Mouse (Mus musculus) forebrain, embryonic 10.5 days (tissue): ENCODE results near the gene Mageb16. TPM values are rescaled to one million over a fixed set of nuclear protein-coding genes. Genes with fewer than 3 reads are reported as not detected.
A peak's percentile ranks its signal among the peaks of the same experiment; 100 is the strongest.

Source experiments
- DNase-seq: peaks from one replicate; pipeline ENCODE4 v3.0.0-alpha.2; 2017; ENCODE audit warnings: low spot score; ENCODE audit errors: extremely low spot score
- H3K27ac ChIP-seq: fragments of 300-500 bp; sonication (generic); 2 replicates; pipeline ENCODE4 v1.5.1; 2016; ENCODE audit warnings: mild to moderate bottlenecking
- H3K27me3 ChIP-seq: fragments of 300-500 bp; sonication (generic); 2 replicates; pipeline ENCODE4 v1.6.1; 2016; ENCODE audit warnings: mild to moderate bottlenecking; ENCODE audit not compliant: poor library complexity, severe bottlenecking
- H3K36me3 ChIP-seq: fragments of 300-500 bp; sonication (generic); replicated peaks from 2 replicates; pipeline ENCODE4 v1.6.1; 2016; ENCODE audit warnings: mild to moderate bottlenecking, moderate library complexity
- H3K4me1 ChIP-seq: fragments of 300-500 bp; sonication (generic); 2 replicates; pipeline ENCODE4 v1.6.1; 2016
- H3K4me3 ChIP-seq: fragments of 300-500 bp; sonication (generic); 2 replicates; pipeline ENCODE4 v1.5.1; 2016; ENCODE audit warnings: mild to moderate bottlenecking, moderate library complexity
- H3K9me3 ChIP-seq: fragments of 300-500 bp; sonication (generic); 2 replicates; pipeline ENCODE4 v1.6.1; 2016; ENCODE audit warnings: mild to moderate bottlenecking, moderate library complexity
- WGBS: fragments of 180-500 bp; shearing (Covaris S2); methylation state at CpG from one replicate; pipeline ENCODE4 v1.1.7; 2016; 5-methylcytosine and 5-hydroxymethylcytosine counted together
- polyA plus RNA-seq: library from polyadenylated mRNA; unstranded; fragments of >200 nt; fragmentation: Nextera tagmentation; extraction: Ambion mirVana; gene quantifications from 2 replicates; pipeline ENCODE4 v1.2.1, GENCODE M21; 2016

The Mageb16 gene
- polyA plus RNA-seq, result 0.14 TPM in 1 of 2 replicates, not detected in the other

DNA sequence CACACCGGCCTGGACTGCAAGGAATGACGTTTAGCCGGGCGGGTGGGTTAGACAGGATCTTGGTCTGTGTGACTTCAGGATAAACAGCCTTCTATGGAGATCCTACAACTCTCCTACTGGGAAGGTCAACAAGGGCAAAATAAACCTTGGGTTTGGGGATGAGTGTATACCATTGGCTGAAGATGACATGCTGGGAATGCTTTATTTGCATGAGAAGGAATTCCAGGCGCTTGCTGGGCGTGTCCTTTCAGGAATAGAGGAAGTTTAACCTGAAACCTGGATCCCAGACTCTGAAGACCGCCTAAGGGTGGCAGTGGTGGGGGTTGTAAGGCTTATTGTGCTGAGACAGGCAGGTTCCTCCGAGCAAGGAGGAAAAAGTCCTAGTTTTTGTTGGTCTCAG, at the start of gene Mageb16:
Gene Mageb16 (minus strand): TSS at position 25 of the 400 bp plus-strand sequence.
- WGBS, result 69% methylated on average over 8 of the region's 8 CpGs
- Histone ChIP-seq H3K4me1 (no peaks in the 10 kb centered on the region), H3K4me3 (no peak within 1 kb of the TSS), H3K9me3 (no peaks in the 10 kb centered on the region), H3K27me3 (no peaks in the 10 kb centered on the region), H3K27ac (no peak within 1 kb of the TSS), H3K36me3 (no peaks in the 10 kb centered on the region)
- no peak for DNase-seq

DNA sequence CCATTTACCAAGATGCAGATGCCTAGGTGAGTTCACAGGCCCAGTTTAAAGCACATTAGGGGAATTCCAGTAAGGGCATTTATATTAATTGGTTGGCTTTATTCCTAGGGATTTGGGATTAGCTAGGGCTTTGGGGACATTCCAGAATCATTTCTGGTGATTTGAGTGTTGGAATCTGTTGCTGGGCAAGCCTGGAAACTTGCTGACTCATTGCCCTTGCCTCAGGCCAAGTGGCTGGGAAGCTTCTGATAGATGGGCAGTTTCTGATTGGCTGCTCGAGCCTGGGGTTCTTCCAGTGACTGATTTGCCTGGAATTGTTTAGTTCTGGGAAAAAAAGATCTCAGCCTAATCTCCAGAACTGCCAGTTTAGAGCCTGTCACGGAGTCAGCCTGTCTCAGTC, 20.1 kb downstream of the Mageb16 start:
- WGBS, result 43% methylated on average over 2 of the region's 2 CpGs
- H3K4me3 ChIP-seq, result no peak overlapping the region
- no peaks in the 10 kb centered on the region for H3K27me3 ChIP-seq
- DNase-seq, result peak; percentile 14
- no peaks in the 10 kb centered on the region for H3K9me3 ChIP-seq
- H3K36me3 ChIP-seq, result no peaks in the 10 kb centered on the region
- no peak overlapping the region for H3K27ac ChIP-seq
- H3K4me1 ChIP-seq, result no peaks in the 10 kb centered on the region

DNA sequence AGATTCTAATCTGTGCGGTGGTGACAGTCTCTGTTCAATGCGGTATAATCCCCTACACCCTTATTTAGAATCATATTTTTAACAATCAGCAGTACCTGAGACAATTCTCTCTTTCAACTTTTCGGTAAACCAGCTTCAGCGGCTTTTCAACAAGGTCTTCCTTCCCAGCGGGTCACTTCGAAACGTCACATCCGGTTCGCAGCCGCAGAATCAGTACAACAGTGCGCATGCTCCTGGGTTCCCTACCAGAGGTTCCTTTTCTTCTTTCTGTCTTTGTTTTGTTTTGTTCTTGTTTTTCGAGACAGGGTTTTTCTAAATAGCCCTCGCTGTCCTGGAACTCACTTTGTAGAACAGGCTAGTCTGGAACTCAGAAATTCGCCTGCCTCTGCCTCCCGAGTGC, 35.8 kb downstream of the Mageb16 start:
- H3K4me3 ChIP-seq, result no peak overlapping the region
- 92% methylated on average over 15 of the region's 15 CpGs for WGBS
- H3K9me3 ChIP-seq, result no peaks in the 10 kb centered on the region
- no peaks in the 10 kb centered on the region for H3K36me3 ChIP-seq
- H3K4me1 ChIP-seq, result no peaks in the 10 kb centered on the region
- H3K27ac ChIP-seq, result no peak overlapping the region
- DNase-seq, result no peak
- no peaks in the 10 kb centered on the region for H3K27me3 ChIP-seq

DNA sequence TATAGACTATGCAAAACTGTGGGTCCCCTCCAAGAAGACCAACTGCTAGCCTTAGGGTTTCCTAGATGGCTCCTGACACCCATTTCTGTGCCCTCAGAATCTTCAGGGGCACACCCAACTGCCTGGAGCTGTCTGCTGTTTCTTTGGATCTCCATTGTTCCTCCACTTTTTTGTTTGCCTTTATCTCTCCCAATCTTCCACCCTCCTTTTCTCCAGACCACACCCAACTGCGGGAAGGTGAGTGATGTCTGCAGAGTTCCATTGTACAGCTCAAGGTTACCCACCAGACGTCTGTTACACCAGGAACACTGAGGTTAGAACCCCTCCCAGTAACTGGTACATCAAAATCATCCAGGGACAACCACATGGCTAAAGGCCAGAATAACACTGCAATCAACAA, 64.8 kb downstream of the Mageb16 start:
- 90% methylated on average over 2 of the region's 2 CpGs for WGBS
- no peaks in the 10 kb centered on the region for H3K4me1 ChIP-seq

More for the DNA sequence above, 64.8 kb downstream of the Mageb16 start:
- DNase-seq, result no peak
- H3K9me3 ChIP-seq, result no peaks in the 10 kb centered on the region
- H3K27ac ChIP-seq, result no peak overlapping the region
- H3K4me3 ChIP-seq, result no peak overlapping the region
- no peaks in the 10 kb centered on the region for H3K27me3 ChIP-seq
- no peaks in the 10 kb centered on the region for H3K36me3 ChIP-seq

Other genes with a start within 250 kb of the Mageb16 start
- 0.39 and 0.79 TPM in 2 replicates for gene Gm7173, start 154.2 kb downstream of the Mageb16 start, polyA plus RNA-seq